In genomic region chr8:70711041-70711440, GRCm38 (mm10) we compare ENCODE assay signal across 27 mouse cellular contexts. TPM values are rescaled to one million over a fixed set of nuclear protein-coding genes. Genes with fewer than 3 reads are reported as not detected.
DNase-seq lines count a peak whose midpoint lies in the region; TF ChIP-seq lines count a peak whose summit lies in the region.
"Had no signal": no experiment of that assay in that cellular context is flagged by ENCODE, and none has a peak within 500 bp of the region (broad histone marks: within the 10 kb centered on the region; RNA-seq: fewer than 3 reads in every experiment).

No protein-coding gene starts in this region.

- H3K4me3 ChIP-seq in gastrocnemius, adult 2 months: no peak overlapping the region
- no peak overlapping the region for H3K4me3 ChIP-seq in layer of hippocampus, adult 2 months
- H3K4me3 ChIP-seq: forebrain, embryonic 15.5 days; kidney, embryonic 15.5 days; liver, embryonic 12.5 days; myocyte; neural tube, embryonic 12.5 days had no signal

- H3K27ac ChIP-seq in gastrocnemius, adult 2 months: no peak overlapping the region
- no peak overlapping the region for H3K27ac ChIP-seq in layer of hippocampus, adult 2 months
- H3K27ac ChIP-seq: forebrain, embryonic 15.5 days; hindbrain, embryonic 14.5 days; kidney, embryonic 15.5 days; liver, embryonic 12.5 days; neural tube, embryonic 12.5 days had no signal

- no peak for TF ChIP-seq CTCF in gastrocnemius, adult 2 months (IDR thresholded peaks at IDR 0.05)
- TF ChIP-seq CTCF in layer of hippocampus, adult 2 months (conservative IDR thresholded peaks at IDR 0.05): no peak

- DNase-seq in adrenal gland, adult (ENCODE audit: inconsistent age in 2 of 2, low spot score in 1 of 2): peak; percentile 87 to 94
- DNase-seq in adrenal gland, adult 18-20 months (ENCODE audit: low spot score in 2 of 2): no peak
- DNase-seq in gastrocnemius, adult 2 months: peak; percentile 29
- DNase-seq in gastrocnemius, postnatal 25 days: no peak
- DNase-seq in right cerebral cortex, postnatal 14 days: peak; percentile 7
- DNase-seq in right cerebral cortex, adult 18-20 months: no peak
- DNase-seq in layer of hippocampus, adult 2 months (ENCODE audit: low spot score in 2 of 2): no peak
- DNase-seq: cerebellum, adult 18-20 months; kidney, adult 11 months; liver, postnatal 0 days; lung, postnatal 36 days; thymus, postnatal 14 days had no signal

- intact Hi-C loops in gastrocnemius, adult 2 months (cut with DNase I): no loop called here

RNA-seq across cellular contexts. Expression of gene Gm3336, which starts 7.3 kb away (rescaled TPM):
- total RNA-seq in adrenal gland, adult 18-20 months (2021): under 1 TPM in 1 of 2 experiments, not detected in 1; 0.53 TPM
- total RNA-seq in gastrocnemius, adult 2 months (2021): not detected
- not detected for total RNA-seq in gastrocnemius, postnatal 25 days (2021)
- total RNA-seq in layer of hippocampus, adult 2 months (2021): not detected
- total RNA-seq: gastrocnemius, adult 18-20 months; granulocyte monocyte progenitor cell, adult 5-6 weeks; heart, postnatal 10 days; hematopoietic stem cell, adult 5-6 weeks; layer of hippocampus, adult 8-10 months; layer of hippocampus, postnatal 25 days; left cerebral cortex, postnatal 4 days; megakaryocyte, adult 5-6 weeks had no signal

RNA-seq across cellular contexts. Expression of gene Iqcn, which starts 7.8 kb away (rescaled TPM):
- total RNA-seq in adrenal gland, adult 18-20 months (2021): under 1 TPM in 1 of 2 experiments, not detected in 1; 0.10 TPM
- total RNA-seq in gastrocnemius, adult 2 months (2021): not detected
- total RNA-seq in gastrocnemius, postnatal 25 days (2021): not detected
- total RNA-seq in layer of hippocampus, adult 2 months (2021): under 1 TPM; 0.07 to 0.08 TPM
- total RNA-seq: CH12.LX; gastrocnemius, adult 18-20 months; granulocyte monocyte progenitor cell, adult 5-6 weeks had no signal

RNA-seq across cellular contexts. Expression of gene Jund, which starts 12.3 kb away (rescaled TPM):
- total RNA-seq in adrenal gland, adult 18-20 months (2021): 100 to 1,000 TPM; 228 to 252 TPM
- total RNA-seq in gastrocnemius, adult 2 months (2021): 10 to 100 TPM; 35.5 to 54.5 TPM
- total RNA-seq in gastrocnemius, postnatal 25 days (2021): 10 to 100 TPM; 54.5 to 68.6 TPM
- 100 to 1,000 TPM; 165 to 181 TPM for total RNA-seq in layer of hippocampus, adult 2 months (2021)

RNA-seq across cellular contexts. Expression of gene Pde4c, which starts 12.5 kb away (rescaled TPM):
- total RNA-seq in adrenal gland, adult 18-20 months (2021): under 1 TPM; 0.42 to 0.86 TPM
- total RNA-seq in gastrocnemius, adult 2 months (2021): 1 to 10 TPM; 2.4 to 3.0 TPM
- total RNA-seq in gastrocnemius, postnatal 25 days (2021): 1 to 10 TPM; 1.6 to 2.3 TPM
- 1 to 10 TPM; 1.4 to 1.5 TPM for total RNA-seq in layer of hippocampus, adult 2 months (2021)
- total RNA-seq: granulocyte monocyte progenitor cell, adult 5-6 weeks; megakaryocyte, adult 5-6 weeks had no signal

RNA-seq across cellular contexts. Expression of gene Lsm4, which starts 38.0 kb away (rescaled TPM):
- total RNA-seq in adrenal gland, adult 18-20 months (2021): 10 to 100 TPM; 73.2 to 75.9 TPM
- 10 to 100 TPM; 61.7 to 65.6 TPM for total RNA-seq in gastrocnemius, adult 2 months (2021)
- 10 to 100 TPM; 57.7 to 66.0 TPM for total RNA-seq in gastrocnemius, postnatal 25 days (2021)
- total RNA-seq in layer of hippocampus, adult 2 months (2021): 10 to 100 TPM; 58.2 to 61.8 TPM

Comparison
In these comparisons a context has a peak if more than half of its experiments do, and no peak if none do; other contexts are left out.
1. DNase-seq: peak in adrenal gland, adult (2 of 2), gastrocnemius, adult 2 months (single experiment) and right cerebral cortex, postnatal 14 days (single experiment); none in adrenal gland, adult 18-20 months (0 of 2), gastrocnemius, postnatal 25 days (single experiment), right cerebral cortex, adult 18-20 months (single experiment) and layer of hippocampus, adult 2 months (0 of 2).